Mouse (Mus musculus) heart, adult 2 months (tissue): Measurements from ENCODE around the gene Stxbp1. TPM values are rescaled to one million over a fixed set of nuclear protein-coding genes. Genes with fewer than 3 reads are reported as not detected.

Experiments
- DNase-seq, 2 experiments: peaks; one replicate each; pipeline ENCODE4 v3.0.0; 2021
- H3K27ac ChIP-seq: fragments of 200-600 bp; 2 replicates; pipeline ENCODE4 v1.8.1; 2022
- H3K27me3 ChIP-seq: fragments of 200-500 bp; 2 replicates; pipeline ENCODE4 v1.6.1; 2012; ENCODE audit warnings: mild to moderate bottlenecking, low read length, inconsistent platforms, mixed read lengths; ENCODE audit not compliant: control insufficient read depth, insufficient read depth
- H3K36me3 ChIP-seq: fragments of 200-500 bp; 2 replicates; pipeline ENCODE4 v1.6.1; 2012; ENCODE audit warnings: low read length, inconsistent platforms; ENCODE audit not compliant: control insufficient read depth, insufficient read depth
- H3K4me1 ChIP-seq: fragments of 200-500 bp; 2 replicates; pipeline ENCODE4 v1.6.1; 2011; ENCODE audit warnings: low read length; ENCODE audit not compliant: control insufficient read depth, insufficient read depth
- H3K4me3 ChIP-seq: fragments of 200-600 bp; 2 replicates; pipeline ENCODE4 v1.8.1; 2022
- H3K79me2 ChIP-seq: fragments of 200-500 bp; replicated peaks from 2 replicates; pipeline ENCODE4 v1.6.1; 2012; ENCODE audit warnings: mild to moderate bottlenecking, inconsistent platforms, low read length, moderate library complexity, mixed read lengths; ENCODE audit not compliant: control insufficient read depth, insufficient read depth
- H3K9ac ChIP-seq: fragments of 200-500 bp; 2 replicates; pipeline ENCODE4 v1.6.1; 2012; ENCODE audit warnings: low read depth, mild to moderate bottlenecking, control low read depth, inconsistent platforms, low read length, mixed read lengths
- CTCF ChIP-seq: fragments of 200-600 bp; IDR thresholded peaks from 2 replicates; pipeline ENCODE4 v1.8.1; 2022; ENCODE audit warnings: antibody characterized with exemption, mild to moderate bottlenecking, moderate library complexity
- EP300 ChIP-seq: fragments of 200-500 bp; IDR thresholded peaks from 2 replicates; pipeline ENCODE4 v1.6.1; 2011; ENCODE audit warnings: low read depth, low read length, control low read depth; ENCODE audit not compliant: insufficient read depth
- POLR2A ChIP-seq: fragments of 200-500 bp; IDR thresholded peaks from 2 replicates; pipeline ENCODE4 v1.6.1; 2011; ENCODE audit warnings: mild to moderate bottlenecking, low read depth, low read length, control low read depth; ENCODE audit not compliant: insufficient read depth
- WGBS: fragments of 180-500 bp; shearing (Covaris S2); methylation state at CpG from one replicate; pipeline ENCODE4 v1.1.7; 2018; 5-methylcytosine and 5-hydroxymethylcytosine counted together
- intact Hi-C: fragments of 180-260 bp; cut with DNase I; formaldehyde crosslinking; loops from one replicate; pipeline ENCODE4 v1.15.1; 2025
- long read RNA-seq: library from polyadenylated mRNA; stranded (forward); transcript quantifications from one replicate; pipeline ENCODE4 v2.0.0, GENCODE M21; 2021
- polyA plus RNA-seq: library from polyadenylated mRNA; depleted of rRNA; stranded (reverse); fragments of >200 nt; gene quantifications from 2 replicates; pipeline ENCODE4 v1.2.3, GENCODE M21; 2012; rRNA removed
- total RNA-seq, 2 experiments: library from RNA; stranded (reverse); gene quantifications; 2 replicates each; pipeline ENCODE4 v1.2.3; 2021

Gene Stxbp1
- total RNA-seq: 10 to 100 TPM in 1 of 2 experiments, 1 to 10 TPM in 1; 9.8 to 11.4 TPM
- 14.4 and 15.6 TPM in 2 replicates for polyA plus RNA-seq
- long read RNA-seq, partial matches to known transcripts: 2 of 5 reads
- long read RNA-seq, other reads (novel, unspliced or antisense): 1 of 5 reads

- peak; percentile 93 to 95 for DNase-seq
- Histone ChIP-seq H3K27me3 (no peaks in the 10 kb centered on the region), H3K36me3 (no peaks in the 10 kb centered on the region), H3K27ac (peak within 1 kb of the TSS; percentile 90), H3K4me1 (no peaks in the 10 kb centered on the region; the same call in 1 of the 2 replicates), H3K79me2 (no peaks in the 10 kb centered on the region), H3K4me3 (peak within 1 kb of the TSS; percentile 69), H3K9ac (peak within 1 kb of the TSS; percentile 86)
- 1% methylated on average over 73 of the region's 78 CpGs for WGBS
- intact Hi-C loops: loop anchor here (5.0 kb wide), 1 partner anchor 135 kb away; the partner anchor contains the start of gene Cdk9
- TF ChIP-seq CTCF (no peak; the same call in 1 of the 2 replicates), POLR2A (peak; percentile 68), EP300 (no peak)
Observed at GRCm38 (mm10) chr2:32846805-32847467, at the start of gene Stxbp1. TSS of gene Stxbp1 (minus strand) at chr2:32847245.

GRCm38 (mm10) chr2:32896507-32897147, 49.6 kb upstream of the Stxbp1 start:
- intact Hi-C loops: no loop called here
- no peak overlapping the region for H3K9ac ChIP-seq
- H3K27me3 ChIP-seq: no peaks in the 10 kb centered on the region
- no peaks in the 10 kb centered on the region for H3K36me3 ChIP-seq
- no peak for DNase-seq
- peaks cover 4% of the 10 kb centered on the region; the same call in 1 of the 2 replicates for H3K79me2 ChIP-seq
- no peak overlapping the region for H3K4me3 ChIP-seq
- no peak for TF ChIP-seq EP300
- no peak for TF ChIP-seq POLR2A
- TF ChIP-seq CTCF: no peak
- peak overlapping the region; percentile 72 for H3K27ac ChIP-seq
- 48% methylated on average over 10 of the region's 10 CpGs for WGBS
- H3K4me1 ChIP-seq: peaks cover 34% of the 10 kb centered on the region

GRCm38 (mm10) chr2:32895606-32896106, 48.6 kb upstream of the Stxbp1 start:
- Histone ChIP-seq H3K36me3 (no peaks in the 10 kb centered on the region), H3K4me3 (no peak overlapping the region; the same call in 1 of the 2 replicates), H3K9ac (no peak overlapping the region), H3K27ac (peak overlapping the region; percentile 72), H3K79me2 (peaks cover 4% of the 10 kb centered on the region; the same call in 1 of the 2 replicates), H3K27me3 (no peaks in the 10 kb centered on the region), H3K4me1 (peaks cover 36% of the 10 kb centered on the region)
- intact Hi-C loops: no loop called here
- DNase-seq: no peak
- TF ChIP-seq CTCF (no peak), POLR2A (no peak), EP300 (no peak)
- WGBS: 39% methylated on average over 8 of the region's 8 CpGs

- H3K4me1 ChIP-seq: peaks cover 33% of the 10 kb centered on the region
- no peaks in the 10 kb centered on the region for H3K27me3 ChIP-seq
- 49% methylated on average over 2 of the region's 2 CpGs for WGBS
- no peak for DNase-seq
- no peak overlapping the region for H3K4me3 ChIP-seq
- intact Hi-C loops: no loop called here
- H3K36me3 ChIP-seq: no peaks in the 10 kb centered on the region
- TF ChIP-seq CTCF (no peak), EP300 (no peak), POLR2A (no peak)
- H3K27ac ChIP-seq: no peak overlapping the region
- H3K9ac ChIP-seq: no peak overlapping the region; the same call in 1 of the 2 replicates
- peaks cover 1% of the 10 kb centered on the region; the same call in 1 of the 2 replicates for H3K79me2 ChIP-seq
Observed at GRCm38 (mm10) chr2:32894097-32894496, 47.1 kb upstream of the Stxbp1 start.

DNA sequence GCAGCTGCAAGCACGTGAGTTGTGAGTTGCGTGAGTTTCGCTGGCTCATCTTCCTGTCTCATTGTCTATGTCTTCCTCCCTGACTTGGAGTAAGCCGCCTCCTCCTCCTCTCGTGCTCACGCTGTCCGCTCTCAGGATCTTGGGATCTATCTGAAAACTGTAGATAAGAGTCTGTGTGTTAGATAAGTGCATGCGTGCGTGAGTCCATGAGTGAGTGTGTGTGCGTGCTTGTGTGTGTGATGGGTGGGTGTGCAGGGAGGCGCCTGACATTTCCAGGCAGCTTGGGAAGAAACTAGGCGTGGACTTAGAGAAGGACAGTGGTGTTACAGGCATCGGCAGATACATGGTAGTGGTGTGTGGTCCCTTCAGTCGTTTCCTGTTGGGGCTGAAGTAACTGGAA, 45.4 kb upstream of the Stxbp1 start:
- Histone ChIP-seq H3K27me3 (no peaks in the 10 kb centered on the region), H3K27ac (peak overlapping the region; percentile 36; the same call in 1 of the 2 replicates), H3K79me2 (no peaks in the 10 kb centered on the region), H3K4me3 (no peak overlapping the region), H3K9ac (no peak overlapping the region), H3K4me1 (peaks cover 31% of the 10 kb centered on the region), H3K36me3 (no peaks in the 10 kb centered on the region)
- WGBS: 48% methylated on average over 14 of the region's 14 CpGs
- no peak for TF ChIP-seq EP300
- TF ChIP-seq POLR2A: no peak
- no peak for TF ChIP-seq CTCF
- no peak for DNase-seq
- intact Hi-C loops: no loop called here

- H3K4me1 ChIP-seq: peaks cover 24% of the 10 kb centered on the region
- DNase-seq: no peak
- no peaks in the 10 kb centered on the region for H3K36me3 ChIP-seq
- H3K9ac ChIP-seq: no peak overlapping the region
- TF ChIP-seq POLR2A: no peak
- TF ChIP-seq CTCF: no peak
- TF ChIP-seq EP300: no peak
- H3K4me3 ChIP-seq: no peak overlapping the region
- H3K79me2 ChIP-seq: peaks cover 1% of the 10 kb centered on the region; the same call in 1 of the 2 replicates
- WGBS: 61% methylated on average over 9 of the region's 9 CpGs
- intact Hi-C loops: no loop called here
- H3K27ac ChIP-seq: no peak overlapping the region
- H3K27me3 ChIP-seq: no peaks in the 10 kb centered on the region
Observed at GRCm38 (mm10) chr2:32891278-32891677, 44.2 kb upstream of the Stxbp1 start.
